Mouse (Mus musculus): Measurements from ENCODE around the gene Kpna4. TPM values are rescaled to one million over a fixed set of nuclear protein-coding genes. Genes with fewer than 3 reads are reported as not detected.

Kpna4 gene
- polyA plus RNA-seq, 1 experiment from 2014 or later = 18.9 TPM

Other genes starting within 250 kb of the Kpna4 start
- 7.4 and 8.6 TPM in 2 replicates for gene Ift80, start 122.5 kb downstream of the Kpna4 start, polyA plus RNA-seq (2015; fragmentation: Nextera tagmentation; extraction: Ambion mirVana)
- gene Smc4, start 122.4 kb downstream of the Kpna4 start, polyA plus RNA-seq (2015; fragmentation: Nextera tagmentation; extraction: Ambion mirVana) = 104 and 121 TPM in 2 replicates
- 55.0 and 56.6 TPM in 2 replicates for gene Trim59, start 82.4 kb downstream of the Kpna4 start, polyA plus RNA-seq (2015; fragmentation: Nextera tagmentation; extraction: Ambion mirVana)
- 1.4 and 1.6 TPM in 2 replicates for gene Arl14, start 95.3 kb upstream of the Kpna4 start, polyA plus RNA-seq (2015; fragmentation: Nextera tagmentation; extraction: Ambion mirVana)
- gene Ppm1l, start 189.7 kb upstream of the Kpna4 start, polyA plus RNA-seq (2015; fragmentation: Nextera tagmentation; extraction: Ambion mirVana) = 3.3 and 3.4 TPM in 2 replicates